7 mouse cellular contexts compared by ENCODE assay signal in the genomic region with DNA sequence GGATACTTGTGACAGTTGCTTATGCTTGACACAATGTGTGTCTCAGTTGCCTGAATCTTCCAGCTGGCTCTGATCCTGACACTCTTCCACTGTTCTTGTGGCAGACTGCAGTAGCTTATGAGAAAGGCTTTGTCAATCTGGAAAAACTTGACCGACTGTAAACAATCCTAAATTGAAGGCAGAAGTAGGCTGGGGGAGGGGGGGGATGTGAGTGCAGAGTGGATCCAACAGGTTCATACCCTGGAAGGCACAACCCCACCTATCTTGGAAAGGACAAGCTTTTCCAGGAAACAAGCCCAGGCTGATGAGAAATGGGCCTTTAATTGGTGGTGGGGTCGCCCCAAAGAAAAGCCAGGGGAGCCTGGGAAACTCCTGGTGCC. TPM values are rescaled to one million over a fixed set of nuclear protein-coding genes. Genes with fewer than 3 reads are reported as not detected.
DNase-seq lines count a peak whose midpoint lies in the region; ATAC-seq and TF ChIP-seq lines count a peak whose summit lies in the region.

No protein-coding gene starts in this region.

- peak overlapping the region; percentile 84; the same call in 1 of the 2 replicates for H3K4me2 ChIP-seq in CH12.LX (ENCODE audit: insufficient read depth, low read depth, poor library complexity, severe bottlenecking)
- H3K4me2 ChIP-seq in hindbrain, embryonic 14.5 days (replicated peaks) = peak overlapping the region; percentile 90
- peak overlapping the region; percentile 73 for H3K4me2 ChIP-seq in liver, embryonic 16.5 days (ENCODE audit: low read depth, low read length)

- no peak for ATAC-seq in hindbrain, embryonic 14.5 days (ENCODE audit: low FRiP score)
- no peak for ATAC-seq in liver, embryonic 16.5 days (ENCODE audit: low read depth)
- no peak for ATAC-seq in CD4-positive, CD25-positive, alpha-beta regulatory T cell, adult 4 months

- peaks cover 6 to 20% of the 10 kb centered on the region in 2 experiments for H3K36me3 ChIP-seq in CH12.LX (replicated peaks in 1 of 2; ENCODE audit: control insufficient read depth in 1 of 2, insufficient read depth in 1 of 2, low read length in 1 of 2)
- no peaks in the 10 kb centered on the region for H3K36me3 ChIP-seq in hindbrain, embryonic 14.5 days (replicated peaks; ENCODE audit: control insufficient read depth, insufficient read depth)
- no peaks in the 10 kb centered on the region; the same call in 1 of the 2 replicates for H3K36me3 ChIP-seq in liver, embryonic 16.5 days (ENCODE audit: control insufficient read depth, insufficient read depth)

- H3K27me3 ChIP-seq in CH12.LX (replicated peaks) = no peaks in the 10 kb centered on the region
- peaks cover 24% of the 10 kb centered on the region for H3K27me3 ChIP-seq in hindbrain, embryonic 14.5 days (ENCODE audit: control insufficient read depth, insufficient read depth, low read length)
- H3K27me3 ChIP-seq in liver, embryonic 16.5 days (ENCODE audit: control insufficient read depth, insufficient read depth, low read depth, low read length) = peaks cover 27% of the 10 kb centered on the region

- TF ChIP-seq EP300 in CH12.LX (IDR thresholded peaks at IDR 0.05; ENCODE audit: low read length) = no peak

- H3K9me3 ChIP-seq in CH12.LX (replicated peaks; ENCODE audit: low read length) = peaks cover 2% of the 10 kb centered on the region
- H3K9me3 ChIP-seq in hindbrain, embryonic 14.5 days (ENCODE audit: control insufficient read depth, low read length) = no peaks in the 10 kb centered on the region
- no peaks in the 10 kb centered on the region; the same call in 1 of the 2 replicates for H3K9me3 ChIP-seq in liver, embryonic 16.5 days (replicated peaks; ENCODE audit: control insufficient read depth, low read length)

- peaks cover 26% of the 10 kb centered on the region for H3K79me2 ChIP-seq in CH12.LX (replicated peaks; ENCODE audit: control insufficient read depth, extremely low read depth, insufficient read depth, poor library complexity, severe bottlenecking)

- no peak for TF ChIP-seq CTCF in CH12.LX (conservative IDR thresholded peaks at IDR 0.05 in 1 of 2, IDR thresholded peaks at IDR 0.05 in 1 of 2; ENCODE audit: low read depth in 2 of 2, low read length in 2 of 2)

- H3K4me1 ChIP-seq in CH12.LX (ENCODE audit: control insufficient read depth in 1 of 2, insufficient read depth in 2 of 2) = peaks cover 22 to 48% of the 10 kb centered on the region in 2 experiments
- peaks cover 24% of the 10 kb centered on the region for H3K4me1 ChIP-seq in hindbrain, embryonic 14.5 days (replicated peaks; ENCODE audit: control insufficient read depth, insufficient read depth, low read length)
- H3K4me1 ChIP-seq in liver, embryonic 16.5 days (ENCODE audit: control insufficient read depth, low read depth, low read length) = peaks cover 29% of the 10 kb centered on the region

- DNase-seq in CH12.LX (ENCODE audit: extremely low read depth) = no peak
- DNase-seq in R1 (ENCODE audit: low read depth, low spot score) = peak; percentile 30
- no peak for DNase-seq in hindbrain, embryonic 14.5 days (ENCODE audit: low spot score)
- no peak for DNase-seq in natural killer cell, adult 2 months (ENCODE audit: low spot score in 2 of 2)
- DNase-seq in cerebellum, postnatal 14 days = no peak

- no peak overlapping the region for H3K9ac ChIP-seq in CH12.LX (ENCODE audit: insufficient read depth, low read depth)
- peak overlapping the region; percentile 57; the same call in 1 of the 2 replicates for H3K9ac ChIP-seq in hindbrain, embryonic 14.5 days
- H3K9ac ChIP-seq in liver, embryonic 16.5 days (ENCODE audit: low read depth, low read length) = no peak overlapping the region

- H3K4me3 ChIP-seq in CH12.LX (replicated peaks in 1 of 3; ENCODE audit: low read depth in 2 of 3, low read length in 2 of 3, poor library complexity in 1 of 3) = no peak overlapping the region
- peak overlapping the region; percentile 41 for H3K4me3 ChIP-seq in hindbrain, embryonic 14.5 days (replicated peaks; ENCODE audit: low read length)
- peak overlapping the region; percentile 66 for H3K4me3 ChIP-seq in liver, embryonic 16.5 days (ENCODE audit: low read depth, low read length)

- H3K27ac ChIP-seq in CH12.LX (ENCODE audit: insufficient read depth, low read depth) = no peak overlapping the region
- H3K27ac ChIP-seq in hindbrain, embryonic 14.5 days = 0 out of 2 replicates have a peak overlapping the region, but pooled peaks have one; percentile 0
- peak overlapping the region; percentile 58 for H3K27ac ChIP-seq in liver, embryonic 16.5 days (ENCODE audit: low read length)

- 32% methylated on average over 2 of the region's 2 CpGs for WGBS in hindbrain, embryonic 14.5 days
- 52% methylated on average over 2 of the region's 2 CpGs for WGBS in liver, embryonic 16.5 days (ENCODE audit: insufficient replicate concordance)

- dilution Hi-C loops in CH12.LX (cut with MboI; ENCODE audit: extremely low pct_ligation_motif_present, extremely low pct_unique_long_range_greater_than_20kb, low sequenced_read_pairs) = loop anchor here (25.0 kb wide), 1 partner anchor 92 kb away; no protein-coding TSS in a partner anchor

- in situ Hi-C loops in CH12.LX (cut with MboI; ENCODE audit: low pct_ligation_motif_present, low pct_unique_long_range_greater_than_20kb, low sequenced_read_pairs) = loop anchor here (5.0 to 25.0 kb wide), 4 partner anchors 152 to 392 kb away; a partner anchor contains a TSS

- no peak for TF ChIP-seq RAD21 in CH12.LX (IDR thresholded peaks at IDR 0.05; ENCODE audit: low read depth, low read length)

- TF ChIP-seq POLR2A in CH12.LX (IDR thresholded peaks at IDR 0.05; ENCODE audit: low read depth, low read length) = no peak

TF ChIP-seq in CH12.LX, 34 proteins besides CTCF, POLR2A, EP300 and RAD21:
- TF ChIP-seq CHD2 (IDR thresholded peaks at IDR 0.05; ENCODE audit: low read length) = no peak
- TF ChIP-seq ZKSCAN1 (IDR thresholded peaks at IDR 0.05; ENCODE audit: borderline replicate concordance, low read depth, low read length) = no peak
- no peak for TF ChIP-seq ZMIZ1 (IDR thresholded peaks at IDR 0.05; ENCODE audit: low read depth, low read length)
- no peak for TF ChIP-seq SMC3 (IDR thresholded peaks at IDR 0.05; ENCODE audit: low read depth, low read length)
- no peak for TF ChIP-seq ETS1 (conservative IDR thresholded peaks at IDR 0.05; ENCODE audit: low read depth, low read length)
- no peak for TF ChIP-seq BHLHE40 (IDR thresholded peaks at IDR 0.05; ENCODE audit: low read depth, low read length)
- no peak for TF ChIP-seq MAX (IDR thresholded peaks at IDR 0.05; ENCODE audit: low read length)
- TF ChIP-seq HCFC1 (IDR thresholded peaks at IDR 0.05; ENCODE audit: low read depth, low read length) = no peak
- TF ChIP-seq ELF1 (IDR thresholded peaks at IDR 0.05; ENCODE audit: low read depth, low read length) = no peak
- no peak for TF ChIP-seq NELFE (IDR thresholded peaks at IDR 0.05; ENCODE audit: low read depth, low read length)
- TF ChIP-seq JUN (IDR thresholded peaks at IDR 0.05; ENCODE audit: insufficient read depth, low read depth, low read length) = no peak
- no peak for TF ChIP-seq MAFK (IDR thresholded peaks at IDR 0.05; ENCODE audit: insufficient replicate concordance, low read length)
- no peak for TF ChIP-seq JUND (conservative IDR thresholded peaks at IDR 0.05; ENCODE audit: low read depth, low read length)
- TF ChIP-seq SIN3A (IDR thresholded peaks at IDR 0.05; ENCODE audit: low read length) = no peak
- TF ChIP-seq NRF1 (IDR thresholded peaks at IDR 0.05; ENCODE audit: low read depth, low read length) = no peak
- no peak for TF ChIP-seq RCOR1 (conservative IDR thresholded peaks at IDR 0.05; ENCODE audit: low read depth, low read length)
- no peak for TF ChIP-seq USF2 (conservative IDR thresholded peaks at IDR 0.05; ENCODE audit: low read depth, low read length)
- TF ChIP-seq MYC (IDR thresholded peaks at IDR 0.05; ENCODE audit: low read depth, low read length) = no peak
- TF ChIP-seq GABPA (IDR thresholded peaks at IDR 0.05; ENCODE audit: insufficient replicate concordance, low read depth, low read length) = no peak
- TF ChIP-seq MXI1 (IDR thresholded peaks at IDR 0.05; ENCODE audit: low read depth, low read length) = no peak

RNA-seq across cellular contexts. Expression of a gene that starts 2.6 kb away (rescaled TPM):
- total RNA-seq in CH12.LX (2012; rRNA removed) = 24.4 and 37.7 TPM in 2 replicates
- total RNA-seq in CH12.LX (2014; rRNA removed) = 8.7 and 10.5 TPM in 2 replicates
- polyA plus RNA-seq in CH12.LX (2012; ENCODE audit: insufficient read length, low read depth) = 7.8 and 7.9 TPM in 2 replicates
- 41.5 and 45.3 TPM in 2 replicates for polyA plus RNA-seq in hindbrain, embryonic 14.5 days (2014; fragmentation: Nextera tagmentation; extraction: Ambion mirVana)
- polyA plus RNA-seq in liver, embryonic 16.5 days (2015; fragmentation: Nextera tagmentation; extraction: Ambion mirVana) = 35.3 and 39.2 TPM in 2 replicates
- polyA plus RNA-seq in CD4-positive, CD25-positive, alpha-beta regulatory T cell, adult 4 months (2017; shearing (Covaris generic)) = 100 to 1,000 TPM in 1 of 2 experiments, 10 to 100 TPM in 1; 64.4 to 105 TPM

Comparison
In these comparisons a context has a peak if more than half of its experiments do, and no peak if none do; other contexts are left out.
1. H3K4me3 ChIP-seq: peak in hindbrain, embryonic 14.5 days (single experiment) and liver, embryonic 16.5 days (single experiment); none in CH12.LX (0 of 3).
2. Peak in every context shown above with its lines, with median percentiles within 50 percentile points of each other: H3K4me2 ChIP-seq.